Mouse (Mus musculus) olfactory bulb, adult 2 months (tissue): Measurements from ENCODE around the gene Mrpl33.

Experiments used
- CTCF ChIP-seq: fragments of 200-500 bp; IDR thresholded peaks from 2 replicates; pipeline ENCODE4 v1.5.1; 2012; ENCODE audit warnings: low read depth, mild to moderate bottlenecking, low read length, moderate library complexity; ENCODE audit not compliant: insufficient read depth
- POLR2A ChIP-seq: fragments of 200-500 bp; IDR thresholded peaks from 2 replicates; pipeline ENCODE4 v1.6.1; 2012; ENCODE audit warnings: mild to moderate bottlenecking, low read depth, low read length, moderate library complexity; ENCODE audit not compliant: insufficient read depth

- TF ChIP-seq POLR2A (no peak), CTCF (no peak)
These were observed 81.3 kb downstream of the Mrpl33 start for GRCm38 (mm10) chr5:31678000-31678399.
